Mouse (Mus musculus) ES-Bruce4 (cell line): ENCODE results near the gene Matn3. TPM values are rescaled to one million over a fixed set of nuclear protein-coding genes. Genes with fewer than 3 reads are reported as not detected.

ENCODE experiments used
- H3K27ac ChIP-seq: 2 replicates; pipeline ENCODE4 v1.5.1; 2012; ENCODE audit warnings: low read length, inconsistent platforms; ENCODE audit not compliant: insufficient read depth
- H3K27me3 ChIP-seq: 2 replicates; pipeline ENCODE4 v1.6.1; 2012; ENCODE audit warnings: mild to moderate bottlenecking, low read length, inconsistent platforms; ENCODE audit not compliant: control insufficient read depth, poor library complexity, insufficient read depth, severe bottlenecking
- H3K36me3 ChIP-seq: 2 replicates; pipeline ENCODE4 v1.6.1; 2012; ENCODE audit warnings: inconsistent platforms, mild to moderate bottlenecking, low read length, moderate library complexity; ENCODE audit not compliant: control insufficient read depth, poor library complexity, insufficient read depth, severe bottlenecking
- H3K4me1 ChIP-seq: one replicate; pipeline ENCODE4 v1.8.1; 2011; ENCODE audit warnings: low read length; ENCODE audit not compliant: control insufficient read depth, insufficient read depth
- H3K4me3 ChIP-seq: 2 replicates; pipeline ENCODE4 v1.5.1; 2011; ENCODE audit warnings: low read depth, mild to moderate bottlenecking, low read length
- H3K9ac ChIP-seq: 2 replicates; pipeline ENCODE4 v1.6.1; 2012; ENCODE audit warnings: low read depth, mild to moderate bottlenecking, inconsistent platforms; ENCODE audit not compliant: poor library complexity, severe bottlenecking
- H3K9me3 ChIP-seq: replicated peaks from 2 replicates; pipeline ENCODE4 v1.6.1; 2012; ENCODE audit warnings: mild to moderate bottlenecking, low read length, inconsistent platforms; ENCODE audit not compliant: control insufficient read depth, poor library complexity, insufficient read depth, severe bottlenecking
- CTCF ChIP-seq: IDR thresholded peaks from one replicate; pipeline ENCODE4 v1.8.1; 2011; ENCODE audit warnings: low read depth, low read length
- EP300 ChIP-seq: IDR thresholded peaks from 2 replicates; pipeline ENCODE4 v1.6.1; 2011; ENCODE audit warnings: low read depth, low read length; ENCODE audit not compliant: insufficient read depth
- POLR2A ChIP-seq: IDR thresholded peaks from one replicate; pipeline ENCODE4 v1.8.1; 2011; ENCODE audit warnings: low read length; ENCODE audit not compliant: insufficient read depth
- polyA plus RNA-seq: library from polyadenylated mRNA; stranded (reverse); fragments of >200 nt; gene quantifications from 2 replicates; pipeline ENCODE4 v1.2.4, GENCODE M21; 2011; ENCODE audit warnings: low read depth; ENCODE audit not compliant: missing spikeins, insufficient read depth, insufficient read length

Gene Matn3
- polyA plus RNA-seq, 1 experiment = 6.6 TPM

DNA sequence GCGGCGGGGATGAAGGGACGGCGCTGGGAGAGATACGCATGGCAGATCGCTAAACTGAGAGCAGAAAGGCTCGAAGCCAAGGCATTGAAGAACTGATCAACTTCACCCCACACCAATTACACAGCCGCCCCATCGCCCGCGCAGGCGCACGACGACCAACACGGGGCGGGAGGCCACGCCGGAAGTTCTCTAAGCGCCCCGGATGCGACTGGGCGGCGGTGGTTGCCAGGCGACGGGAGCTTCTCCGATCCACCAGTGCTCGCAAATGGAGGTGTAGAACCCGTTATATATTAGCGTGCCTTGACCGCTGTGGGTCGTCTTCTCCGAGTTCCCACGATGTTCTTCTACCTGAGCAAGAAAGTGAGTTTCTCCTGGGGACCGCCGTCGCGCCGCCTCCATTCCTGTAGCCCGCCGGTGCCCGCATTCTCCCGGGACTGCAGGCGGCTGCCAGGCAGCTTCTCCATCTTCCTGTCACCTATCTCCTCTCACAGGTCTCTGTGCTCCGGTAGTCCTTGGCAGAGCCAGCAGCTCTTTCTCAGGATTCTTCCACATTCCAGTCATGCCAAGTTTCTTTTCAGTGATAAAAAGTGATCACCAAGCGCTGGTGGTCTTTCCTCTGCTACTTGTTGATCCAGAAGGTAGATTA, 26.2 kb downstream of the Matn3 start, which contains the start of gene Wdr35:
TSS of gene Wdr35 (plus strand) at position 73 of the 646 bp plus-strand sequence.
- H3K27me3 ChIP-seq = no peaks in the 10 kb centered on the region
- TF ChIP-seq EP300 (no peak), CTCF (no peak), POLR2A (peak; percentile 51)
- H3K36me3 ChIP-seq = peaks cover 4% of the 10 kb centered on the region
- peak within 1 kb of the TSS; percentile 75 for H3K27ac ChIP-seq
- peak within 1 kb of the TSS; percentile 15 for H3K9ac ChIP-seq
- H3K9me3 ChIP-seq = no peaks in the 10 kb centered on the region
- H3K4me3 ChIP-seq = peak within 1 kb of the TSS; percentile 69
- no peaks in the 10 kb centered on the region for H3K4me1 ChIP-seq

DNA sequence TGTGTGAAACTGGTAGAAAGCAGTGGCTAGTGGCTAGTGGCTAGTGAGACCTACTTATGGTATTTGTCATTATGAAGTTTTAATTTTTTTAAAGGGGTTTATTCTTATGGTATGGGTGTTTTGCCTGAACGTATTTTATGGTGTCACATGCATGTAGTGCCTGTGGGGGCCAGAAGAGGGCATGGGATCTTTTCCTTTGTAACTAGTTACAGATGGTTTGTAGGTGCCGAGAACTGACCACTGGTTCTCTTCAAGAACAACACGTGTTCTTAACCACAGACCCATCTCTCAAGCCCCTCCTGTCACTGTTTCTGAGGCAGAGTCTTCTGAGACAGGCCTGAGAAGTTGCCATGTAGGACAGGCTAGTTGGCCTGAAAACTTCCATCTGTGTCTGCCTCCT, 27.3 kb downstream of the Matn3 start:
- peak overlapping the region; percentile 52 for H3K9ac ChIP-seq

DNA sequence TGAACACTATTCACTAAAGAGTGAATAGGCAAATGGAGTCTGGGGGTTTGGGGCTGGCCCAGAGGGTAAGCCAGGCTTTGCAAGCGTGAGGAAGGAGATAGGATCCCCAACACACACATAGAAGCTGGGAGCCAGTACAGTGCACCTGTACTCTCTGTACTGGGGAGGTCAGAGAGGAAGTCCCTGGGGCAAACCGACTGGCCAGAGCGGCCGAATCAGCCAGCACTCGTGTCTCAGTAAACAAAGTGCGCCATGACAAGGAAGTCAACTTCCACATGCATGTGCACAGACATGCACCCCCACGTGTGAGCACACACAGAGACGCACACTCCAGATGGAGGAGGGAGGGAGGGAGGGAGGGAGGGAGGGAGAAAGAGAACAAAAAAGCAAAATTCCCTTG, 45.5 kb downstream of the Matn3 start:
- Histone ChIP-seq H3K27ac (no peak overlapping the region), H3K9me3 (no peaks in the 10 kb centered on the region), H3K9ac (no peak overlapping the region), H3K4me1 (no peaks in the 10 kb centered on the region), H3K4me3 (no peak overlapping the region), H3K36me3 (peaks cover 12% of the 10 kb centered on the region), H3K27me3 (no peaks in the 10 kb centered on the region)
- TF ChIP-seq CTCF = no peak
- TF ChIP-seq POLR2A = no peak
- TF ChIP-seq EP300 = no peak

More for the DNA sequence above, 27.3 kb downstream of the Matn3 start:
- Histone ChIP-seq H3K27me3 (no peaks in the 10 kb centered on the region), H3K4me1 (no peaks in the 10 kb centered on the region), H3K36me3 (peaks cover 13% of the 10 kb centered on the region), H3K9me3 (no peaks in the 10 kb centered on the region), H3K4me3 (peak overlapping the region; percentile 34), H3K27ac (peak overlapping the region; percentile 75; the same call in 1 of the 2 replicates)
- TF ChIP-seq POLR2A (no peak), CTCF (no peak), EP300 (no peak)

DNA sequence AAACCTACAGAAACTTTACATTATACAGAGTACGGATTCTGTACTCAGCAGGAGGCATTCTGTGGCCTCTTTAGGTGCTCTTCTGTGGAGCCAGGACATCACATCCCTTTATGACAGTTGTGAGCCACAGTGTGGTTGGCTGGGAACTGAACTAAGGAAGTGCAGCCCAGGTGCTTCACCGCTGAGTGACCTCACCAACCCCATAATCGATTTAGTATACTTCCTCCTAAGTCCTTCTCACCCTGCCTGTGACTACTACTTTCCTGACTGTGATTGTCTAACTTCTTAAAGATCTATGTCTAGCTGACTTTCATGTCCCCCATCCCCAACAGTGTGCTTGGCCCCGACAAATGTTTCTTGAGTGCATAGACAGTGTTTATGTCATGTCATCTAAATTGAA, 50.6 kb downstream of the Matn3 start:
- TF ChIP-seq CTCF (no peak), EP300 (no peak), POLR2A (no peak)
- Histone ChIP-seq H3K9me3 (no peaks in the 10 kb centered on the region), H3K27me3 (no peaks in the 10 kb centered on the region), H3K9ac (no peak overlapping the region), H3K27ac (no peak overlapping the region), H3K36me3 (no peaks in the 10 kb centered on the region), H3K4me1 (no peaks in the 10 kb centered on the region), H3K4me3 (no peak overlapping the region)

DNA sequence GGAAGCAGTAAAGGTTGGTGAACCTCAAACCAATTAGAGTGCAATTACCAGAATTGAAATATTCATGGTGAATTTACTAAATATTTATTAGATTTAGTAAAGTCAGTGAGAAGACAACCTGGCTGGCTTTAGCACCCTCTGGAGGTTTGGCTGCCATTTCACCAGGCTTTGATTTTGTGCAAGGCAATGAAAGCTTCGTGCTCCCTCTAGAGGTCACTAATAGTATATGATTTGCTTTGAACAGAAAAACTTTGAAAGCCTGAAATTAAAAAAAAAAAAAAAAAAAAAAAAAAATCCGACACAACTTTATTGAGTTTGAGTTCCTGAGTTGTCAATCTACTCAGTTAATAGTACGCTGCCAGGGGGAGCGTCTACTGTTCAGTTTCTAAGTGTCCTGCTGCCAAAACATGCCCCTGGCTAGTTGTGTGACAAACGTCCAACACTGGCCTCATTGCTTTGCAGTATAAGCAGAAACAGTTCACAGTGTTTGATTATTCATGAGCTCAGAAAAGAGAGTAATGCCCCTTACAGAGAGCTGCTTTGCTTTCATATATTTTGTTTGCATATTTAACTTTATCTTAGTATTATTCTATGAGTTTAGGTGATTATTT, 54.4 kb downstream of the Matn3 start:
- TF ChIP-seq CTCF = peak; percentile 62
- no peak for TF ChIP-seq POLR2A
- no peak overlapping the region for H3K9ac ChIP-seq
- no peak overlapping the region for H3K4me3 ChIP-seq
- no peaks in the 10 kb centered on the region for H3K27me3 ChIP-seq
- H3K9me3 ChIP-seq = no peaks in the 10 kb centered on the region
- H3K4me1 ChIP-seq = no peaks in the 10 kb centered on the region
- H3K36me3 ChIP-seq = peaks cover 6% of the 10 kb centered on the region
- no peak overlapping the region for H3K27ac ChIP-seq

DNA sequence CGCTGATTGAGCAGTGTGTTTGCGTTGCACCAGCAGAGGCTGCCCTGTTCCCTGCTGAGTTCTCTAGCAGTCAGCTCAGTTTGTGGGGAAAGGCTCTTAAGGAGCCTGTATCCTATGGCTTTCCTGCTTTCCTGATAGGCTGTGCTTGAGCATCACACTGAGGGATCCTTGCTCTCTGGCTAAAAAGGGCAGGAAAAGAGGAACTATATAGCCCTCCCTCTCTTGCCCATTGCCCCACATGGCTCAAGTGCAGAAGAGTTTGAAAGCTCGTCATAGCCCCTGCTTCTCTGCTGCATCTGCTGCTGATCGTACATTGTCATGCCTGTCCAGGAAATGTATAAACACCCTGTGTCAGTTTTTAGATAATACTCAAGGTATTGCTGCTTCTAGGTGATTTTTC, 59.4 kb downstream of the Matn3 start:
- Histone ChIP-seq H3K9ac (no peak overlapping the region), H3K4me3 (no peak overlapping the region), H3K27me3 (no peaks in the 10 kb centered on the region), H3K9me3 (no peaks in the 10 kb centered on the region), H3K4me1 (no peaks in the 10 kb centered on the region), H3K36me3 (peaks cover 12% of the 10 kb centered on the region), H3K27ac (no peak overlapping the region)
- TF ChIP-seq POLR2A (no peak), CTCF (no peak), EP300 (no peak)
